Mouse (Mus musculus): Measurements from ENCODE around the gene Kcp. TPM values are rescaled to one million over a fixed set of nuclear protein-coding genes. Genes with fewer than 3 reads are reported as not detected.

Gene Kcp
- total and polyA plus RNA-seq, 3 experiments, result 0.51 to 0.64 TPM; not detected in 1

DNA sequence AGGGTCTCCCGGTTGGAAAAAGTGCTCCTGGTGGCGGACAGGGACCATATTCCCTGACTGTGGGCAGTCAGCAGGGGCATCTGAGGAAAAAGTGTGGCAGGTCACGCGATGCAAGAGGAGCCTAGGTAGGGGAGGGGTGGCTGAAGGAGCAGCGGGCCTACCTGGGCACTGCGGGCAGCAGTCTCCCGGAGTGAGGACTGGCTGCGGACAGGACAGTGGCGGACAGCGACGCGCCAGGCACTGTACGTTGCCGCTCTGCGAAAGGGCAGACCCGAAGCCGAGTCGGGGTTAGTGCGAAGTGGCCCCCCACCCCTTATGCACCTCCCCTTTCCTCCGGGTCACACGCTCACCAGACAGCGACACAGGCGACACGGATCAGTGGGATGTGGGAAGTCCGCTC, 11.5 kb downstream of the Kcp start:
- Histone ChIP-seq H3K4me3 (replicated peaks in 1 of 3; ENCODE audit: low read depth in 2 of 3, low read length in 2 of 3, poor library complexity in 1 of 3) (no peak overlapping the region), H3K9ac (ENCODE audit: insufficient read depth, low read depth) (no peak overlapping the region), H3K27ac (ENCODE audit: insufficient read depth, low read depth) (no peak overlapping the region), H3K27me3 (replicated peaks) (peaks cover 63% of the 10 kb centered on the region), H3K79me2 (replicated peaks; ENCODE audit: control insufficient read depth, extremely low read depth, insufficient read depth, poor library complexity, severe bottlenecking) (no peaks in the 10 kb centered on the region), H3K4me2 (ENCODE audit: insufficient read depth, low read depth, poor library complexity, severe bottlenecking) (no peak overlapping the region), H3K36me3 (replicated peaks in 1 of 2; ENCODE audit: control insufficient read depth in 1 of 2, insufficient read depth in 1 of 2, low read length in 1 of 2) (no peaks in the 10 kb centered on the region), H3K4me1 (ENCODE audit: control insufficient read depth in 1 of 2, insufficient read depth in 2 of 2) (no peaks in the 10 kb centered on the region), H3K9me3 (replicated peaks; ENCODE audit: low read length) (peaks cover 6% of the 10 kb centered on the region)
- in situ Hi-C loops (cut with MboI; ENCODE audit: low pct_ligation_motif_present, low pct_unique_long_range_greater_than_20kb, low sequenced_read_pairs), result no loop called here
- no peak for DNase-seq (ENCODE audit: extremely low read depth)
- dilution Hi-C loops (cut with MboI; ENCODE audit: extremely low pct_ligation_motif_present, extremely low pct_unique_long_range_greater_than_20kb, low sequenced_read_pairs), result no loop called here
- TF ChIP-seq UBTF (IDR thresholded peaks at IDR 0.05; ENCODE audit: low read depth, low read length), result no peak

GRCm38 (mm10) chr6:29494101-29494500, 13.7 kb downstream of the Kcp start:
- no peak for DNase-seq (ENCODE audit: extremely low read depth)
- H3K36me3 ChIP-seq (replicated peaks in 1 of 2; ENCODE audit: control insufficient read depth in 1 of 2, insufficient read depth in 1 of 2, low read length in 1 of 2), result no peaks in the 10 kb centered on the region

GRCm38 (mm10) chr6:29485951-29486350, 21.8 kb downstream of the Kcp start:
- TF ChIP-seq MEF2A (IDR thresholded peaks at IDR 0.05; ENCODE audit: borderline replicate concordance, low read depth, low read length), result no peak
- TF ChIP-seq JUN (IDR thresholded peaks at IDR 0.05; ENCODE audit: insufficient read depth, low read depth, low read length), result no peak
- TF ChIP-seq POLR2A (IDR thresholded peaks at IDR 0.05; ENCODE audit: low read depth, low read length), result 0 out of 2 replicates have a peak, but pooled peaks have one; percentile 21
- no peak for TF ChIP-seq UBTF (IDR thresholded peaks at IDR 0.05; ENCODE audit: low read depth, low read length)
- no peak for TF ChIP-seq USF1 (IDR thresholded peaks at IDR 0.05; ENCODE audit: low read depth, low read length)
- TF ChIP-seq NRF1 (IDR thresholded peaks at IDR 0.05; ENCODE audit: low read depth, low read length), result no peak
- no peak for TF ChIP-seq CHD2 (IDR thresholded peaks at IDR 0.05; ENCODE audit: low read length)
- in situ Hi-C loops (cut with MboI; ENCODE audit: low pct_ligation_motif_present, low pct_unique_long_range_greater_than_20kb, low sequenced_read_pairs) (no loop called here), dilution Hi-C loops (cut with MboI; ENCODE audit: extremely low pct_ligation_motif_present, extremely low pct_unique_long_range_greater_than_20kb, low sequenced_read_pairs) (no loop called here)
- no peak overlapping the region for H3K9ac ChIP-seq (ENCODE audit: insufficient read depth, low read depth)
- H3K9me3 ChIP-seq (replicated peaks; ENCODE audit: low read length), result no peaks in the 10 kb centered on the region
- no peak overlapping the region for H3K4me3 ChIP-seq (replicated peaks in 1 of 3; ENCODE audit: low read depth in 2 of 3, low read length in 2 of 3, poor library complexity in 1 of 3)
- peaks cover 65% of the 10 kb centered on the region for H3K27me3 ChIP-seq (replicated peaks)
- no peaks in the 10 kb centered on the region for H3K36me3 ChIP-seq (replicated peaks in 1 of 2; ENCODE audit: control insufficient read depth in 1 of 2, insufficient read depth in 1 of 2, low read length in 1 of 2)
- H3K4me1 ChIP-seq (ENCODE audit: control insufficient read depth in 1 of 2, insufficient read depth in 2 of 2), result peaks cover 18 to 21% of the 10 kb centered on the region in 2 experiments
- H3K27ac ChIP-seq (ENCODE audit: insufficient read depth, low read depth), result no peak overlapping the region
- H3K4me2 ChIP-seq (ENCODE audit: insufficient read depth, low read depth, poor library complexity, severe bottlenecking), result 0 out of 2 replicates have a peak overlapping the region, but pooled peaks have one; percentile 44
- peak; percentile 25 for DNase-seq (ENCODE audit: extremely low read depth)
- H3K79me2 ChIP-seq (replicated peaks; ENCODE audit: control insufficient read depth, extremely low read depth, insufficient read depth, poor library complexity, severe bottlenecking), result no peaks in the 10 kb centered on the region

More at GRCm38 (mm10) chr6:29494101-29494500, 13.7 kb downstream of the Kcp start:
- in situ Hi-C loops (cut with MboI; ENCODE audit: low pct_ligation_motif_present, low pct_unique_long_range_greater_than_20kb, low sequenced_read_pairs), result no loop called here
- Histone ChIP-seq H3K4me3 (replicated peaks in 1 of 3; ENCODE audit: low read depth in 2 of 3, low read length in 2 of 3, poor library complexity in 1 of 3) (no peak overlapping the region), H3K9ac (ENCODE audit: insufficient read depth, low read depth) (no peak overlapping the region), H3K9me3 (replicated peaks; ENCODE audit: low read length) (peaks cover 3% of the 10 kb centered on the region), H3K4me2 (ENCODE audit: insufficient read depth, low read depth, poor library complexity, severe bottlenecking) (no peak overlapping the region), H3K79me2 (replicated peaks; ENCODE audit: control insufficient read depth, extremely low read depth, insufficient read depth, poor library complexity, severe bottlenecking) (no peaks in the 10 kb centered on the region), H3K27me3 (replicated peaks) (peaks cover 79% of the 10 kb centered on the region), H3K27ac (ENCODE audit: insufficient read depth, low read depth) (no peak overlapping the region), H3K4me1 (ENCODE audit: control insufficient read depth in 1 of 2, insufficient read depth in 2 of 2) (no peaks in the 10 kb centered on the region)
- dilution Hi-C loops (cut with MboI; ENCODE audit: extremely low pct_ligation_motif_present, extremely low pct_unique_long_range_greater_than_20kb, low sequenced_read_pairs), result no loop called here
- TF ChIP-seq ZNF384 (IDR thresholded peaks at IDR 0.05; ENCODE audit: low read depth, low read length) (no peak), E2F4 (IDR thresholded peaks at IDR 0.05; ENCODE audit: insufficient replicate concordance, low read depth, low read length) (no peak), MEF2A (IDR thresholded peaks at IDR 0.05; ENCODE audit: borderline replicate concordance, low read depth, low read length) (no peak), BHLHE40 (IDR thresholded peaks at IDR 0.05; ENCODE audit: low read depth, low read length) (no peak), RAD21 (IDR thresholded peaks at IDR 0.05; ENCODE audit: low read depth, low read length) (no peak), UBTF (IDR thresholded peaks at IDR 0.05; ENCODE audit: low read depth, low read length) (no peak), TBP (conservative IDR thresholded peaks at IDR 0.05; ENCODE audit: low read depth, low read length) (no peak)

Measured in CH12.LX (cell line).